Mouse (Mus musculus): ENCODE data around the gene Slc5a2. TPM values are rescaled to one million over a fixed set of nuclear protein-coding genes. Genes with fewer than 3 reads are reported as not detected.

Slc5a2 gene
- polyA plus RNA-seq, 2 experiments, result 1.8 to 2.9 TPM

- no peaks in the 10 kb centered on the region for H3K36me3 ChIP-seq (replicated peaks; ENCODE audit: control insufficient read depth, insufficient read depth, low read depth)
- H3K27ac ChIP-seq, result no peak overlapping the region
- no peaks in the 10 kb centered on the region for H3K9me3 ChIP-seq (ENCODE audit: control insufficient read depth, low read length)
- DNase-seq (ENCODE audit: low read depth in 3 of 3, low spot score in 3 of 3) (no peak), ATAC-seq (ENCODE audit: insufficient read depth) (no peak)
- TF ChIP-seq CTCF (IDR thresholded peaks at IDR 0.05; ENCODE audit: low read depth), result peak; percentile 49
- TF ChIP-seq EP300 (IDR thresholded peaks at IDR 0.05; ENCODE audit: low read depth), result no peak
- no peak overlapping the region for H3K9ac ChIP-seq (replicated peaks)
- WGBS (ENCODE audit: insufficient replicate concordance), result 57% methylated on average over 2 of the region's 2 CpGs
- H3K4me3 ChIP-seq (ENCODE audit: insufficient read depth in 1 of 2, low read depth in 2 of 2, low read length in 2 of 2), result no peak overlapping the region
- H3K27me3 ChIP-seq (ENCODE audit: control insufficient read depth, insufficient read depth, low read length), result peaks cover 4% of the 10 kb centered on the region
- H3K4me2 ChIP-seq (ENCODE audit: low read depth), result no peak overlapping the region
- peaks cover 18 to 19% of the 10 kb centered on the region in 2 experiments for H3K4me1 ChIP-seq (replicated peaks; ENCODE audit: control insufficient read depth in 2 of 2, insufficient read depth in 2 of 2, low read length in 1 of 2)
These were observed 48.1 kb downstream of the Slc5a2 start for GRCm38 (mm10) chr7:128313601-128314000.

- DNase-seq (ENCODE audit: low read depth in 3 of 3, low spot score in 3 of 3), result no peak
- 63% methylated on average over 7 of the region's 7 CpGs for WGBS (ENCODE audit: insufficient replicate concordance)
- H3K36me3 ChIP-seq (replicated peaks; ENCODE audit: control insufficient read depth, insufficient read depth, low read depth), result no peaks in the 10 kb centered on the region
These were observed 49.0 kb downstream of the Slc5a2 start for GRCm38 (mm10) chr7:128314491-128314890.

GRCm38 (mm10) chr7:128317011-128317410 is 51.6 kb downstream of the Slc5a2 start:
- no peak overlapping the region for H3K4me3 ChIP-seq (ENCODE audit: insufficient read depth in 1 of 2, low read depth in 2 of 2, low read length in 2 of 2)
- H3K4me2 ChIP-seq (ENCODE audit: low read depth), result no peak overlapping the region
- H3K9ac ChIP-seq (replicated peaks), result no peak overlapping the region
- H3K4me1 ChIP-seq (replicated peaks; ENCODE audit: control insufficient read depth in 2 of 2, insufficient read depth in 2 of 2, low read length in 1 of 2), result peaks cover 0 to 7% of the 10 kb centered on the region in 2 experiments; a peak in 1 of 4 replicates
- no peaks in the 10 kb centered on the region for H3K36me3 ChIP-seq (replicated peaks; ENCODE audit: control insufficient read depth, insufficient read depth, low read depth)
- H3K27ac ChIP-seq, result no peak overlapping the region
- TF ChIP-seq CTCF (IDR thresholded peaks at IDR 0.05; ENCODE audit: low read depth), result no peak
- no peak for TF ChIP-seq EP300 (IDR thresholded peaks at IDR 0.05; ENCODE audit: low read depth)
- ATAC-seq (ENCODE audit: insufficient read depth), result no peak
- 67% methylated on average over 4 of the region's 4 CpGs for WGBS (ENCODE audit: insufficient replicate concordance)
- no peak for DNase-seq (ENCODE audit: low read depth in 3 of 3, low spot score in 3 of 3)
- no peaks in the 10 kb centered on the region; the same call in 1 of the 2 replicates for H3K27me3 ChIP-seq (ENCODE audit: control insufficient read depth, insufficient read depth, low read length)
- no peaks in the 10 kb centered on the region for H3K9me3 ChIP-seq (ENCODE audit: control insufficient read depth, low read length)

More at GRCm38 (mm10) chr7:128314491-128314890, 49.0 kb downstream of the Slc5a2 start:
- Histone ChIP-seq H3K27ac (no peak overlapping the region), H3K9me3 (ENCODE audit: control insufficient read depth, low read length) (no peaks in the 10 kb centered on the region), H3K4me1 (replicated peaks; ENCODE audit: control insufficient read depth in 2 of 2, insufficient read depth in 2 of 2, low read length in 1 of 2) (peaks cover 13 to 16% of the 10 kb centered on the region in 2 experiments), H3K27me3 (ENCODE audit: control insufficient read depth, insufficient read depth, low read length) (peaks cover 4% of the 10 kb centered on the region), H3K4me2 (ENCODE audit: low read depth) (no peak overlapping the region), H3K9ac (replicated peaks) (no peak overlapping the region), H3K4me3 (ENCODE audit: insufficient read depth in 1 of 2, low read depth in 2 of 2, low read length in 2 of 2) (no peak overlapping the region)
- ATAC-seq (ENCODE audit: insufficient read depth), result no peak
- TF ChIP-seq CTCF (IDR thresholded peaks at IDR 0.05; ENCODE audit: low read depth) (no peak), EP300 (IDR thresholded peaks at IDR 0.05; ENCODE audit: low read depth) (no peak)

DNA sequence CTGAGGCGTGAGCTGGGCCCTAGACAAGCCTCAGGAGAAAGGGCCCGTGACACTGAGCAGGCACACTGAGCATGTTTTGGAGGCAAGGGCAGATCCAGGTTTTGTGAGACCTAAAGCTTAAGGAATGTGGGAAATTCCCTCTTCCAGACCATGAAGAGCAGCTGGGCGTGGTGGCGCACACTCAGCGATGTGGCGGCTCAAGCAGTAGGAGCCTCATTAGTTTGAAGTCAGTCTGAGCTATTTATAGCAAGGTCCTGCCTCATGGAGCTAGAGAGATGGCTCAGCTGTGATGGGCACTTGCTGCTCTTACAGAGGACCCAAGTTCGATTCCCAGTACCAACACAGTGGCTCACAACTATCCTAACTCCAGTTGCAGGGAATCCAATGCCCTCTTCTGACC is 53.7 kb downstream of the Slc5a2 start:
- Histone ChIP-seq H3K9me3 (ENCODE audit: control insufficient read depth, low read length) (no peaks in the 10 kb centered on the region), H3K4me1 (replicated peaks; ENCODE audit: control insufficient read depth in 2 of 2, insufficient read depth in 2 of 2, low read length in 1 of 2) (0 out of 4 replicates have a peak, but pooled peaks cover 0 to 6% of the 10 kb centered on the region in 2 experiments), H3K27me3 (ENCODE audit: control insufficient read depth, insufficient read depth, low read length) (no peaks in the 10 kb centered on the region), H3K36me3 (replicated peaks; ENCODE audit: control insufficient read depth, insufficient read depth, low read depth) (no peaks in the 10 kb centered on the region), H3K9ac (replicated peaks) (no peak overlapping the region), H3K27ac (no peak overlapping the region), H3K4me2 (ENCODE audit: low read depth) (no peak overlapping the region), H3K4me3 (ENCODE audit: insufficient read depth in 1 of 2, low read depth in 2 of 2, low read length in 2 of 2) (no peak overlapping the region)
- DNase-seq (ENCODE audit: low read depth in 3 of 3, low spot score in 3 of 3), result no peak
- no peak for TF ChIP-seq CTCF (IDR thresholded peaks at IDR 0.05; ENCODE audit: low read depth)
- no peak for TF ChIP-seq EP300 (IDR thresholded peaks at IDR 0.05; ENCODE audit: low read depth)
- 74% methylated on average over 7 of the region's 7 CpGs for WGBS (ENCODE audit: insufficient replicate concordance)
- ATAC-seq (ENCODE audit: insufficient read depth), result no peak

- no peak overlapping the region for H3K4me3 ChIP-seq (ENCODE audit: insufficient read depth in 1 of 2, low read depth in 2 of 2, low read length in 2 of 2)
- no peak overlapping the region for H3K4me2 ChIP-seq (ENCODE audit: low read depth)
- no peak overlapping the region for H3K27ac ChIP-seq
- H3K4me1 ChIP-seq (replicated peaks; ENCODE audit: control insufficient read depth in 2 of 2, insufficient read depth in 2 of 2, low read length in 1 of 2), result 0 out of 4 replicates have a peak, but pooled peaks cover 0 to 6% of the 10 kb centered on the region in 2 experiments
- no peak for DNase-seq (ENCODE audit: low read depth in 3 of 3, low spot score in 3 of 3)
- 65% methylated on average over 2 of the region's 2 CpGs for WGBS (ENCODE audit: insufficient replicate concordance)
- TF ChIP-seq EP300 (IDR thresholded peaks at IDR 0.05; ENCODE audit: low read depth), result no peak
- no peak for TF ChIP-seq CTCF (IDR thresholded peaks at IDR 0.05; ENCODE audit: low read depth)
- H3K36me3 ChIP-seq (replicated peaks; ENCODE audit: control insufficient read depth, insufficient read depth, low read depth), result no peaks in the 10 kb centered on the region
- no peaks in the 10 kb centered on the region for H3K9me3 ChIP-seq (ENCODE audit: control insufficient read depth, low read length)
- no peaks in the 10 kb centered on the region for H3K27me3 ChIP-seq (ENCODE audit: control insufficient read depth, insufficient read depth, low read length)
- no peak overlapping the region for H3K9ac ChIP-seq (replicated peaks)
- no peak for ATAC-seq (ENCODE audit: insufficient read depth)
These were observed 54.9 kb downstream of the Slc5a2 start for GRCm38 (mm10) chr7:128320219-128320816.
